Mouse (Mus musculus) ES-Bruce4 (cell line): Measurements from ENCODE around the gene Ttpal. TPM values are rescaled to one million over a fixed set of nuclear protein-coding genes. Genes with fewer than 3 reads are reported as not detected.

Experiments
- H3K27ac ChIP-seq: 2 replicates; pipeline ENCODE4 v1.5.1; 2012; ENCODE audit warnings: low read length, inconsistent platforms; ENCODE audit not compliant: insufficient read depth
- H3K27me3 ChIP-seq: 2 replicates; pipeline ENCODE4 v1.6.1; 2012; ENCODE audit warnings: mild to moderate bottlenecking, low read length, inconsistent platforms; ENCODE audit not compliant: control insufficient read depth, poor library complexity, insufficient read depth, severe bottlenecking
- H3K36me3 ChIP-seq: 2 replicates; pipeline ENCODE4 v1.6.1; 2012; ENCODE audit warnings: inconsistent platforms, mild to moderate bottlenecking, low read length, moderate library complexity; ENCODE audit not compliant: control insufficient read depth, poor library complexity, insufficient read depth, severe bottlenecking
- H3K4me1 ChIP-seq: one replicate; pipeline ENCODE4 v1.8.1; 2011; ENCODE audit warnings: low read length; ENCODE audit not compliant: control insufficient read depth, insufficient read depth
- H3K4me3 ChIP-seq: 2 replicates; pipeline ENCODE4 v1.5.1; 2011; ENCODE audit warnings: low read depth, mild to moderate bottlenecking, low read length
- H3K9ac ChIP-seq: 2 replicates; pipeline ENCODE4 v1.6.1; 2012; ENCODE audit warnings: low read depth, mild to moderate bottlenecking, inconsistent platforms; ENCODE audit not compliant: poor library complexity, severe bottlenecking
- H3K9me3 ChIP-seq: replicated peaks from 2 replicates; pipeline ENCODE4 v1.6.1; 2012; ENCODE audit warnings: mild to moderate bottlenecking, low read length, inconsistent platforms; ENCODE audit not compliant: control insufficient read depth, poor library complexity, insufficient read depth, severe bottlenecking
- CTCF ChIP-seq: IDR thresholded peaks from one replicate; pipeline ENCODE4 v1.8.1; 2011; ENCODE audit warnings: low read depth, low read length
- EP300 ChIP-seq: IDR thresholded peaks from 2 replicates; pipeline ENCODE4 v1.6.1; 2011; ENCODE audit warnings: low read depth, low read length; ENCODE audit not compliant: insufficient read depth
- POLR2A ChIP-seq: IDR thresholded peaks from one replicate; pipeline ENCODE4 v1.8.1; 2011; ENCODE audit warnings: low read length; ENCODE audit not compliant: insufficient read depth
- polyA plus RNA-seq: library from polyadenylated mRNA; stranded (reverse); fragments of >200 nt; gene quantifications from 2 replicates; pipeline ENCODE4 v1.2.4, GENCODE M21; 2011; ENCODE audit warnings: low read depth; ENCODE audit not compliant: missing spikeins, insufficient read depth, insufficient read length

Ttpal gene
- polyA plus RNA-seq, 1 experiment: 11.9 TPM

- no peaks in the 10 kb centered on the region for H3K27me3 ChIP-seq
- H3K9ac ChIP-seq: no peak overlapping the region
- no peaks in the 10 kb centered on the region for H3K4me1 ChIP-seq
- no peak overlapping the region for H3K27ac ChIP-seq
- peaks cover 51% of the 10 kb centered on the region for H3K36me3 ChIP-seq
- H3K9me3 ChIP-seq: no peaks in the 10 kb centered on the region
- TF ChIP-seq EP300: no peak
- TF ChIP-seq POLR2A: no peak
- TF ChIP-seq CTCF: no peak
- no peak overlapping the region for H3K4me3 ChIP-seq
These were observed 29.1 kb downstream of the Ttpal start for GRCm38 (mm10) chr2:163631223-163631622.

DNA sequence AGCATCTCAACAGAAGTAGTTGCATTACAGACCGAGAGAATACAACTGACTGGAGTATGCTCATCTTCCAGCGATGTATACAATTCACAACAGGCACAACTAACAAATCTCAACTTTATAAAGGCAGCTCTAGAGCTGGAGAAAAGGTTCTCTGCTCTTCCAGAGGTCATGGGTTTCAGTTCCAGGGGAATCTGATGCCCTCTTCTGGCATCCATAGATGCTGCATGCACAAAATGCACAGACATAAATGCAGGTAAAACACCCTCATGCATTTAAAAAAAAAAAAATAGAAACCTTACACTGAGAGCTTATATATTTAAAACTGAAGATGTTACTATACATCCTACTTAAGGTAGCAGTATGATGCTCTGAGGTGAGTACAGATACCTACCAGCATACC is 29.6 kb downstream of the Ttpal start:
- H3K36me3 ChIP-seq: peaks cover 50% of the 10 kb centered on the region

DNA sequence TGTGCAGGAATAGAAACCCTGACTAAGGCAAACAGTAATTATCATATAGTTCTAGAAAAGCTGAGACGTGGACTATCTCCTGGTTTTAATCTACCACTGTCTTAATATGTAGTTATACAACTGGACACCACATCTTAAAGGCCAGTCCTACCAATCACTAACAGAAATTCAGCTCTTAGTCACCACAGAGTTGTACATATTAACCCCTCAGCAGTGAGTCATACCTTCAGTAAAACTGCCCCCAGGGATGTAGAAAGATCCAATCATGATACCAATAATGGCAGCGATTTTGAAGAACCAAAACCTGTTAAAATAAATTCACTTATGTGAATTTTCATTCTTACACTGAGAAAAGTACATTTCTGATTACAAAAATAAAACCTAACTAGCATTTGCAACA is 32.1 kb downstream of the Ttpal start:
- Histone ChIP-seq H3K27me3 (no peaks in the 10 kb centered on the region), H3K4me3 (no peak overlapping the region), H3K4me1 (peaks cover 2% of the 10 kb centered on the region), H3K36me3 (peaks cover 38% of the 10 kb centered on the region), H3K27ac (no peak overlapping the region), H3K9me3 (no peaks in the 10 kb centered on the region), H3K9ac (no peak overlapping the region)
- TF ChIP-seq EP300 (no peak), CTCF (no peak), POLR2A (no peak)

More for the DNA sequence above, 29.6 kb downstream of the Ttpal start:
- Histone ChIP-seq H3K9me3 (no peaks in the 10 kb centered on the region), H3K4me1 (no peaks in the 10 kb centered on the region), H3K27me3 (no peaks in the 10 kb centered on the region), H3K4me3 (no peak overlapping the region), H3K9ac (no peak overlapping the region), H3K27ac (no peak overlapping the region)
- TF ChIP-seq CTCF (no peak), POLR2A (no peak), EP300 (no peak)

- Histone ChIP-seq H3K27ac (no peak overlapping the region), H3K4me1 (peaks cover 2% of the 10 kb centered on the region), H3K4me3 (no peak overlapping the region), H3K36me3 (peaks cover 25% of the 10 kb centered on the region), H3K9me3 (no peaks in the 10 kb centered on the region), H3K9ac (no peak overlapping the region), H3K27me3 (no peaks in the 10 kb centered on the region)
- TF ChIP-seq CTCF: no peak
- no peak for TF ChIP-seq POLR2A
- TF ChIP-seq EP300: no peak
These were observed 33.9 kb downstream of the Ttpal start for GRCm38 (mm10) chr2:163636057-163636456.

- Histone ChIP-seq H3K9ac (no peak overlapping the region), H3K4me1 (peaks cover 2% of the 10 kb centered on the region), H3K9me3 (no peaks in the 10 kb centered on the region), H3K36me3 (peaks cover 15% of the 10 kb centered on the region), H3K4me3 (no peak overlapping the region), H3K27me3 (no peaks in the 10 kb centered on the region), H3K27ac (no peak overlapping the region)
- TF ChIP-seq POLR2A: no peak
- TF ChIP-seq EP300: no peak
These were observed 35.6 kb downstream of the Ttpal start for GRCm38 (mm10) chr2:163637655-163638266.

DNA sequence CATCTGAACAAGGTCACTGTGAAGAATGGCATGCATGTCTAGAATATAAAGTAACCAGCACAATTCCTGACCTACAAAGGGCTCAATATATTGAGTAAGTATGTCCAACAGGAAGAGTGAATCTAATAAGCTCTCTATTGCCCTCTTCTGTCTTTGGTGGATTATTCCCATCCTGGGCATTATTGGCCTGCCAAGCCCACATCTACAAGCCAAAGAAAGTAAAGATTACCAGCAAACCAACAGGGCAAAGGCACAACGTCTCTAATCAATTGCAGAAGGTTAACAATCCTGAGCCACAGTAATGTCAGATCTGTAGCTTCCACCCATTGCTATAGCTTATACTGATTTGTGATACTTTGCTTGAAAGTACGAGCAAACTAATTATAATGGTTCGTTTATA is 38.4 kb downstream of the Ttpal start:
- Histone ChIP-seq H3K9ac (no peak overlapping the region), H3K27me3 (no peaks in the 10 kb centered on the region), H3K9me3 (no peaks in the 10 kb centered on the region), H3K4me3 (no peak overlapping the region), H3K27ac (no peak overlapping the region), H3K36me3 (peaks cover 13% of the 10 kb centered on the region), H3K4me1 (peaks cover 2% of the 10 kb centered on the region)
- TF ChIP-seq CTCF (no peak), EP300 (no peak), POLR2A (no peak)
